Mouse (Mus musculus) lung, adult 2 months (tissue): ENCODE results near the gene Snupn.
A peak's percentile ranks its signal among the peaks of the same experiment; 100 is the strongest.

ENCODE experiments used
- CTCF ChIP-seq: fragments of 200-500 bp; IDR thresholded peaks from 2 replicates; pipeline ENCODE4 v1.5.1; 2011; ENCODE audit warnings: mild to moderate bottlenecking, low read length, control low read depth; ENCODE audit not compliant: insufficient read depth
- POLR2A ChIP-seq: fragments of 200-500 bp; IDR thresholded peaks from 2 replicates; pipeline ENCODE4 v1.6.1; 2011; ENCODE audit warnings: low read depth, mild to moderate bottlenecking, control low read depth, low read length, borderline replicate concordance; ENCODE audit errors: extremely low read depth

GRCm38 (mm10) chr9:56928041-56928811 is 22.5 kb upstream of the Snupn start, which contains the start of gene Snx33:
- TF ChIP-seq POLR2A: peak; percentile 72; the same call in 1 of the 2 replicates
- TF ChIP-seq CTCF: peak; percentile 42
